Mouse (Mus musculus) spleen, postnatal 36 days (tissue): ENCODE measurements around the gene Brd1.
"Not testable (repeated sequence)": the region's sequence is repeated elsewhere in the genome, so short reads cannot be mapped to it uniquely, and the experiment has no call there.

Experiments used
- DNase-seq, 2 experiments: peaks; one replicate each; pipeline ENCODE4 v3.0.0; 2022; ENCODE audit warnings: low spot score in 2 of 2, mixed read lengths in 1 of 2

Gene Brd1

DNA sequence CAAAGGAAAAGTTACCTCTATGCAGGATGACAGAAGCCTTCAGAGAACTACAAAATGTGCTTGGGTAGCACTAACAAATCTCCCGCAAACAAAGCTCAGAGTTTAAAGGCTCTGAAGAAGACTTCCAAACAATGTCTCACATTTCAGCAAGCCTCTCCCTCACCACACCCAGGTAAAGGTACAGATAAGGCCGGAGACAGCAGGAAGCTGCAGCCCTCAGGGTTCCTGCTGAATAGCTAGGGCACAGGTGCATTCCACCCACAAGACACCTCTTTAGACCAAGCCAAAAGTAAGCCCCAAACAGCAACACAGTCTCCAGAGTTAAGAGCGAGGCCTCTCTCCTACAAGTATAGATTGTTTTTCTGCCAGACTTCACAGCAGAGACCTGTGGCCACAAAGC is 3.3 kb downstream of the Brd1 start:
- DNase-seq, result no peak

DNA sequence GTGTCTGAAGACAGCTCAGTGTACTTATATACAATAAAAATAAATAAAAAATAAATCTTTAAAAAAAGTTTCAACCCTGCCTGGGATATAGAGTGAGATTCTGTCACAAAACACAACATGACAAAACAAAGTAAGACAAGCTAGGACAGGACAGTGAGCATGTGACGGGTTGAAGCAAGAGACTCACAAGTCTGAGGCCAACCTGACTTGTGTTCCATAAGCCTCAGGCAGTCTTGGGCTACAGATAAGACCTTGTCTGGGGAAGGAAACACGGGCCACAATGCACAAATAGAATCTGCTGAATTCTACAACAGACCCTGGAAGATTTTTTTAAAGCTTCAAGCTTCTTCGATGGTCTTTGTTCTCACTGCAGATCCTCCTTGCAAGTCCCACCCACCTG is 6.8 kb downstream of the Brd1 start:
- no peak for DNase-seq

DNA sequence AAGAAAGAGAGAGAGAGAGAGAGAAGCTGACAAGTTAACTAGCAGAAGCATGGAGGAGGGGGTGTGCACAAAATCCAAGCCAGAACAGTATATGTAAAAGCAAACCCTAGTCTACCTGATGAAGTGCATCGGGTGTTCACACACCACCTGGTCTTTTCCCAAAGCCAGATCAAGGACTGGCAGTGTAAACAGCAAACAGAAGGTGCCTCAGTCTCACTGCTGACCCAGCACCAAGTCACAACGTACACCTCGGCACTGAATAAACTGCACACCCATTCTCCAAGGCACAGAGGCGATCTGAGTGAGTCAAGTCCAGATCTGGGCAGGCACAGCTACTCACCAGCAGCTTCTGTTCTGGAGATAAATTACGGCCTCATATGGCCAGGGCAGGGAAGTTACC is 9.0 kb downstream of the Brd1 start:
- DNase-seq, result no peak

GRCm38 (mm10) chr15:88724311-88724710 is 9.7 kb downstream of the Brd1 start:
- DNase-seq, result no peak

- no peak for DNase-seq
Observed at GRCm38 (mm10) chr15:88723205-88723604, 10.8 kb downstream of the Brd1 start.

DNA sequence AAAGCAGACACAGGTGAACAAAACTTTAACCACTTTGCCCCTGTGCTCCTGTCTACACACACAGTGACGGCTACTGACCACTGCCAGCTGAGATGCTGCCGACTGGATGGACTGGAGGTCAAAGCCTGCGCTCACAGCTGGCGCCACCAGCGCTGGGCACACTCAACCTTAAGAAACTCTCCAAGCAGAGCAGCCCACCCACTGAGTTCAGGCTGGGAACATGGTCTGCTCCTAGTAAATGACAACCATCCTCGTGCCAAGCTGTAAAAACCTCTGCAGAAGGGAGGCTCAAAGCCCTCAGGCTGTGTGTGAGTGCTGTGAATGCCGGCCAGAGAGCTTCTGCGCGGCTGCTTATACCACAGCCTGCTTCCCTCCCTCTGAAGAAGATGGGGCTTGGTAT is 16.8 kb downstream of the Brd1 start:
- DNase-seq, result no peak

- no peak for DNase-seq
Observed at GRCm38 (mm10) chr15:88716350-88716749, 17.7 kb downstream of the Brd1 start.

DNA sequence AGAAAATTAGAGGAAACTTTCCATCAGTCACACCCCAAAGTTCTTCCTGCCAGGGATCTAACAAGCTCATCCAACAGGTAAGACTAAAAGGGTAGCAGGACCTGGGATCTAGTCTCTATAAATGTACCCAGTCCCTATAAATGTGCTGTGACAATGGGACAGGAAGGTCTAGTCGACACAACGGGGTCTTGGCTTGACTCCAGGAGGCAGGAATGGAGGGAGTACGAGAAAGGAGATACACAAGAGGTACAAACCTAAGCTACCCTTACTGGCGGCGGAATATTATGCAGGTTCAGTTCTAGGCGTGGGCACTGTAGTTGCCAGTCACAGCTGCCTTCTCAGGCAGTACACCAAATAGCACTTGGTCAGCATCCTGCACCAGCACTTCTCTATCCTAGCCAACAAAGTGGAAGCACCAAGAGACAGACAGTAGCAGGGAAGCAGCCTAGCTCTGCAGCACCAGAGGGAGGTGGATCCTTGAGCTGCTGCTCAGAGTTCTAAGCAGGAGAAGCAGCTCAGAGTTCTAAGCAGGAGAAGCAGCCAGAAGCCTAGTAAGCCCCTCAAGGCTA is 19.9 kb downstream of the Brd1 start:
- DNase-seq, result no peak

DNA sequence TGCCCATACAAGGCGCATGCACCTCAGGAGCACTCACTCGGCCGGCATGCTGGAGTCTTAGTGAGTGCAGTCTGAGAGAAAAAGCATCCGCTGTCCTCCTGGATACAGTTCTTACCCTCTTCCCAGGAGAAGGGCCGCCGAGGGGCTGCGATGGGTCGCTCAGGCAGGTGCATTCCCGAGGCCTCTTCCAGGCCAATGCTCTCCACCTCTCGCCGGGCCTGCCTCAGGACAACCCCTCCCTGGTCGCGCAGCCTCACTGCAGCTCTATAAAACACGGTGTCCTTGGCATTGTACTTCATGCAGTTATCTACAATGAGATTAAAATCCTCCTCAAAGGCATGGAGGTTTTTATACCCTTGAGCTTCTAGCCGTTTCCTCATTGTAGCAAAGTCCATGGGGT is 21.5 kb downstream of the Brd1 start:
- no peak for DNase-seq

DNA sequence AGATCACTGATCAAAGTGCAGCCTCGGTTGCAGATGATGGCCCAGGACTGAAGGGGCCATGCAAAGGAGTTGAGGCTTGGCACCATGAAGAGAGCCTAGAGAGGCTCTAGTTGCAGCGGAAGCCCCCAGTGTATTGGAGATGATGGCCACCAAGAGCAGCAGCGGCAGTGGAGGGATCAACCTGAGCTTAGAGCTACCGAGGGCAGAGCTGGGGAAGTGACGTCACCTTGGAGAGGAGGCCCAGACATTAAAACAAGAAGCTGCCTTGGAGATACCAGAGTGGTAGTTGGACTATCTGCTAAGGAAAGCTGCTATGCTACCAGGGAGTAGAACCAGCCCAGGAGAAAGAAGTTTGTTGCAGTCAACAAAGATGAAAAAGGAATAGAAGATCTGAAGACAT is 24.2 kb downstream of the Brd1 start:
- no peak for DNase-seq

- DNase-seq, result no peak
Observed at GRCm38 (mm10) chr15:88708657-88709511, 25.1 kb downstream of the Brd1 start.

- no peak for DNase-seq
Observed at GRCm38 (mm10) chr15:88708204-88708603, 25.8 kb downstream of the Brd1 start.

GRCm38 (mm10) chr15:88706987-88707386 is 27.0 kb downstream of the Brd1 start:
- not testable (repeated sequence) for DNase-seq

DNA sequence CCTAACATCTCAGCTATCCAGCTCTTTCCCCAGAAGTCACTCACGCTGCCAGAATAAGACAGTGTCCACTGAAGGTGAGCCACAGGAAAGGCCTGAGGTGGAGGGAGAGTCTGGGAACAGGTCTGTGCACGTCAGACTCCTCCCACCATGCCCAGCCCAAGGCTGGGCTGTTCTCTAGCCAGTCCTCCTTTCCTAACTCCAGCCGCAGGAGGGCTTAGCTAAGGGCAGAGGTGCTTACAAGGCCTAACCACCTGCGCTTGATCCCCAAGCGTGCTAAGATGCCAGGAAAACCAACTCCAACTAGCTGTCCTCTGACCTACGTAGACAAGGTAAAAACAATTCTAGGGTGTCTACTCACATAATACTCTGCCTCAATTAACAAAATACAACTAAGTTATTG is 27.7 kb downstream of the Brd1 start:
- no peak for DNase-seq

DNA sequence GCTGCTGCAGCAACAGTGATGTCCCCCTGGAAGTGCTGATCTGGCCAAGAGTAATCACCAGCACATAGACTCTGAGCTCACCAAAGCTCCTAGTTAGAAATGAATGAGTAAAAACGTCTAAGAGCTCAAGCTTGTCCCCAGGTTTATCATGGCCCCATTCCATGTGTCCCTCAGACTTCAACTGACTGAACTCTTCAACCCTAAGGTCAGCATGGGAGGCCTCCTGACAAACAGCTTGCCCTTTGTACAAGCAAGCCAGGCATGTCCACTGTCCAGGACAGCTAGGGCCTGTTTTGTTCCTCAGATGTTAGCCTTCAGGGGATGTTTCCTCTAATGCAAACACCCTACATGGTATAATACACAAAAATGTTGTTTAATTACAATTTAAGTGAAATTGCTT is 29.7 kb downstream of the Brd1 start:
- DNase-seq, result no peak

- no peak for DNase-seq
Observed at GRCm38 (mm10) chr15:88702501-88702900, 31.5 kb downstream of the Brd1 start.

- DNase-seq, result no peak
Observed at GRCm38 (mm10) chr15:88700759-88701158, 33.3 kb downstream of the Brd1 start.

DNA sequence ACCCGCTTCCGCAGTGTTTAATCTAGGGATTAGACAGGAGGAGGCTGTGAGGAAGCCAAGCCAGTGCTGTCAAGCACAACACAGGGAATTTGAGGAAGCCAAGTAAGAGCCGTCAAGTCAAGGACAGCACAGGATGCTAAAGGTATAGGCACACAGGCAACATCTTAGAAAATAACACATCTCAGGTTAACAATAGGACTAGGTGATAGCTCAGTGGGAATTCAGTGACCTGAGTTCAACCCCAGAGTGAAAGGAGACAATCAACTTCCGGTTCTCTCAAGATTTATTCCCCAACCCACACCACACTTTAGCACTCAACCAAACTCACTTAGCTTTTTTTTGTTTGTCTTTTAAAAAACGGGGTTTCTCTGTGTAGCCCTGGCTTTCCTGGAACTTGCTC is 34.5 kb downstream of the Brd1 start:
- no peak for DNase-seq

GRCm38 (mm10) chr15:88697586-88697985 is 36.4 kb downstream of the Brd1 start:
- no peak for DNase-seq

DNA sequence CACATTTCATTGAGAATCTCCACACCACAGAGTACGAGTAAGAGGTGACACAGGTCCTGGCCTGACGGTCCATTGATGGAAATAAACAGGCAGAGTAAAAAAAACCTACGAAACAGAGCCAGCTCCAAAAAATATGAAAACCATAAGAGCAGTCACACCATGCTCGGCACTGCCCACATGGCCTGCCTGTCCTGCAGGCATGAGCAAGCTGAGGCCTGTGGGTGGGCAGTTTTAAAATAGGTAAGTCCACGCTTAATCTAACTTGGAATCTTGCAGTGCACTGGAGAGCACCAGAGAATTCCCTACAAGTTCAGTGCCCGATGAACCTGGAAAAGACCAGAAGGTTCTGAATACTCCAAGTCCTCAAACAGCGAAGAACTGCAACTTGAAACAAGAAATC is 38.0 kb downstream of the Brd1 start:
- no peak for DNase-seq

- no peak for DNase-seq
Observed at GRCm38 (mm10) chr15:88694033-88694432, 40.0 kb downstream of the Brd1 start.

GRCm38 (mm10) chr15:88692720-88693119 is 41.3 kb downstream of the Brd1 start:
- DNase-seq, result no peak

GRCm38 (mm10) chr15:88691129-88691528 is 42.9 kb downstream of the Brd1 start:
- DNase-seq, result no peak

GRCm38 (mm10) chr15:88688120-88688519 is 45.9 kb downstream of the Brd1 start:
- no peak for DNase-seq
